Mouse (Mus musculus) granulocyte monocyte progenitor cell, adult 5-6 weeks (primary cell): ENCODE measurements around the gene Mag. TPM values are rescaled to one million over a fixed set of nuclear protein-coding genes. Genes with fewer than 3 reads are reported as not detected.
"Not testable (repeated sequence)": the region's sequence is repeated elsewhere in the genome, so short reads cannot be mapped to it uniquely, and the experiment has no call there.

Experiments used
- ATAC-seq: replicated peaks from 2 replicates; pipeline ENCODE4 v1.8.0; 2016; ENCODE audit warnings: mild to moderate bottlenecking, moderate TSS enrichment, inconsistent platforms; ENCODE audit not compliant: poor library complexity, severe bottlenecking
- total RNA-seq, 2 experiments: library from RNA; stranded (forward) in 1 of 2; stranded (reverse) in 1 of 2; fragments of 200-712, 200-1000 nt in 1 of 2; fragments of >200 nt in 1 of 2; fragmentation: Nextera tagmentation in 1 of 2; gene quantifications; 2 replicates each; pipeline ENCODE4 v1.2.3; 2014 to 2017

Mag gene
- total RNA-seq (2014; fragmentation: Nextera tagmentation), result 0.81 TPM in 1 of 2 replicates, not detected in the other
- 0.46 TPM in 1 of 2 replicates, not detected in the other for total RNA-seq (2017)

DNA sequence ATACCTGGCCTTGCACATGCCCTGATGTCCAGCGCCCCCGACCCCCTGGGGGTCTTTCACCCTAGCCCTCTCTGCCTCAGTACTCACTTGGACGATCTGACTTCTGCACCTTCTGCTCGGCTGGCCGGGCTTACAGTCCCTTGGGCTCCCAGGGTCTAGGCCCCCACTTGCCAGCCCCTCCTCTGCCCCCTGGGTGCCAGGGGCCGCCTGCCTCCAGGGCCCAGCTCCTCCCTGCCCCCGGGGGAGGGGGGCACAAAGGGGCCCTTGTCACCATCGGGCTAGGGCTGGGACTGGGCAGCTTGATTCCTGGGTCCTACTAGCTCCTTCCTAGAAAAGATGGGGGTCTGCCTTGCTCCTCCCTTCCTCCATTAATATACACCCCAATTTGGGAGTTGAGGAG is at the start of gene Mag:
TSS of gene Mag (minus strand) at position 142 of the 400 bp plus-strand sequence.
- no peak for ATAC-seq

DNA sequence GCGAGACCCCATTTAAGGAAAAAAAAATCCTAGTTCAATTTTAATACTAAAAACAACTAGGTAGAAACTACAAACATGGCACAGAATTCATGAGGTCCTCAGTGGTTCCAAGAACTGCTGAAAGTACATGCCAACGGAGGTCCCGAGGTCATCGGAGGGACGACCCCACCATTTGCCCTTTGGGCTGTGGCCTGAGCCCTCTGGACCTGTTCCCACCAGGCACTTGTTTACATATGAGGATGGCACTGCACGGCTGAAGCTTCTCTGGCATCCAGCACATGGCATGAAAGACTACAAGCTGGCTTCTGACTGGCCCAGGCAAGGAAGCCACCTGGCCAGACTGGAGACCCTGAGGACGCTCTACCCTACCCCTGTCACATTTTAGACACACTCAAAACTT is 49.7 kb upstream of the Mag start:
- ATAC-seq, result no peak

DNA sequence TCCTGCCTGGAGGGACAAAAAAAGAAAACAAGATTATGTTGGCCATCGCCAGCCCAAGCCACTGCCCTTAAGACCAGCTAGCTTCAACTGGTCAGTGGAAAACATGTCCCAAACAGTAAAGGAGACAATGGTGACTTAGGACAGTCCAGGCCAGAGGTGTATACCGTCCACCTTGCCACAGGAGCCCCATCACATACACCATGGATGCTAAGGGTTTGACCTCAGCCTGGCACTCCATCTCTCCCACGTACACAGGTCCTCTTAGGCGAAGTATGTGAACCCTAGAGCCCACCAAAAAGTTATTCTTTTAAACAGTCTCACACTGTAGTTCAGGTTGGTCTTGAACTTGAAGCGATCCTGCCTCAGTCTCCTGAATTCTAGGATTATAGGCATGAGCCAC is 48.2 kb upstream of the Mag start:
- ATAC-seq, result no peak

GRCm38 (mm10) chr7:30959786-30960349 is 45.2 kb upstream of the Mag start:
- no peak for ATAC-seq

- ATAC-seq, result no peak
These were observed 44.3 kb upstream of the Mag start for GRCm38 (mm10) chr7:30958866-30959487.

DNA sequence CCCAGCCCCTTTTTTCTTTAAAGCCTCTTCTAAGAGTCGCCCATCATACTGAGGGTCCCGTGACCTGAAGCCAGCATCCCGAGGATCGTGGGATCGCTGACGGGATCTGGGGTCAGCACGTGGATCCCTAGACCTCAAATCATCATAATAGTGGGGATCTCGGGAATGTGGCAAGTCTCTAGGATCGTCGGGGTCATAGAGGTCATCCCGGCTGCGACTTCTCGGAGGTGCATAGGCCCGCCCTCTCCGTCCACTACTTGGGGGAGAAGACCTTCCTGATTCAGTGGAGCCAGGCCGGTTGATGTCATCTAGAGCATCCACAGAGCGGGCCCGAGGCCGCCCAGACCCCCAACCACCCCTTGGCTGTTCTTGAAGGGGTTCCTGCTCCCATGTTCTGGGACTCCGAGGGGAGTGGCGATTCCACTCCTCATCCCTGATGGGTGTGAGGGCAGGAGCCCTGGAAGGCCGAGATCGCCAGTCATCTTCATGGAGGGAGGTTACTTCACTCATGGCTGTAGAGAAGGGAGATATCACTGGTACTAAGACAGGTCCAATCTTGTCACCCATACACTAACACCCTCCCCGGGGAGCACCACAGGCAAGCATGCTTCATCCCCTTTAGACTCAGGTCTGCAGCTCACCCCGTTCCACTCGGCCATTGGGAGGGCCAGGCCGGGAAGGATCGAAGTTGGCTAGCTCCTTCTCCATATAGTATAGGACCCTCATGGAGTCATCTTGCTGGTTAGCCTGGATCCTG is 43.6 kb upstream of the Mag start:
- no peak for ATAC-seq

DNA sequence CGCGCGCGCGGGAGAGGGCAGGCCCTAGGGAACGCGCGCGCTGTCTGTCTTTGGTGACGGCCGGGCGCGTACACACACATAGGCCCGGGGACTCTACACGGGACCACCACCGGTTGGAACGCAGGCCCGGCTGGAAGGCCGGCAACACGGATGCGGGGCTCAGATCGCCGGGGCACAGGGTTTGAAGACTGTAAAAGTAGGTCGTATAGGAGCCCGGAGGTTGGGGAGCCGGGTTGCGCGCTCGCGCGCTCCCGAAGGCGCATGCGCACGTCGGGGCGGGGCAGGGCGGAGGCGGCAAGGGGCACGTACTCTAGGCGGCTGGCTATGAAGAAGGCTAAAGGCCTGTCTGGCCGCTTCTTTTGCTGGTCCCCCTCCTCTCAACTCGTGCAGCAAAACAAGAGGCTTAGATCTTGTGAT is 42.7 kb upstream of the Mag start:
- peak; percentile 34 for ATAC-seq

- peak; percentile 24 for ATAC-seq
These were observed 42.2 kb upstream of the Mag start, which contains the start of gene Usf2 for GRCm38 (mm10) chr7:30956756-30957366. TSS of gene Usf2 (minus strand) at chr7:30956803.

- no peak for ATAC-seq
These were observed 41.7 kb upstream of the Mag start for GRCm38 (mm10) chr7:30956357-30956751.

GRCm38 (mm10) chr7:30955584-30956356 is 41.1 kb upstream of the Mag start:
- ATAC-seq, result peak; percentile 44

- no peak for ATAC-seq
These were observed 40.4 kb upstream of the Mag start for GRCm38 (mm10) chr7:30954971-30955520.

DNA sequence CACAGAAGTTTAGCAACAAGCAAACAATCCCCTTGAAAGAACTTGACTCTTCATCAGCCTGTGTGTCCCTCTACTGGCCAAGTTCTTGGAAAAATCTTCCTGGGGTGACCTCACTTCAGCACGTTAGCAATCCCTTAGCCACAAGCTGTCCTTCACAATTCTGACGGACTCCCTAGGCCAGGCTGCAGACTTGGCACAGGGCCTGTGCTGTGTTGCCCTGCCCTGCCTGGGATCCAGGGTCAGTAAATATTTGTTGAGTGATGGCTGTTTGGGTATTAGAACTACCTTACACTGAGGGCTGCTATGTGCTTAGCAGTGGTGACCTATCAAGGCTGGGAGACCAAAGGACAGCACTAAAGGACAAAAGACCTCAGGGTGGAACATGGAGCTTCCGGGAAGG is 39.4 kb upstream of the Mag start:
- ATAC-seq, result 0 out of 2 replicates have a peak, but pooled peaks have one; percentile 4

DNA sequence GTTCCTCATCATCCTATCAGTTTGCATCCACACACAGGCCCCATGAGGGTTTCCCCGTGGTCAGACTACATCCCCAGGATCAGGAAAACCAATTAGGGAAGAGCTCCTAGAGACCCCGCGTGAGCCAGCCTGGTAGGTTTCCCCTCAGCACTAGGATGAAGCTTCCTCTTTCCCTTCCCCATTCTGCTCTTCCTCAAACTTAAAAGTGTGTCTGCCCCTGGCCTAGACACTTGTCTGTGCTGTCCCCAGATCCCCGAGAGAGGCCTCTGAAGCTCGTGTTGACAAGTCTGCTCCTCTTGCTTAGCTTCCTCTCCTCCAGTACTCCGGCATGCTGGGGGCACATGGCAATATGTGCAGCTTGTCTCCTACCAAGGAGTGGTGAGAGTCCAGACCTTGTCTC is 38.8 kb upstream of the Mag start:
- ATAC-seq, result peak; percentile 64

- no peak for ATAC-seq
These were observed 38.0 kb upstream of the Mag start for GRCm38 (mm10) chr7:30952441-30953265.

- ATAC-seq, result not testable (repeated sequence)
These were observed 35.2 kb upstream of the Mag start for GRCm38 (mm10) chr7:30949902-30950301.

DNA sequence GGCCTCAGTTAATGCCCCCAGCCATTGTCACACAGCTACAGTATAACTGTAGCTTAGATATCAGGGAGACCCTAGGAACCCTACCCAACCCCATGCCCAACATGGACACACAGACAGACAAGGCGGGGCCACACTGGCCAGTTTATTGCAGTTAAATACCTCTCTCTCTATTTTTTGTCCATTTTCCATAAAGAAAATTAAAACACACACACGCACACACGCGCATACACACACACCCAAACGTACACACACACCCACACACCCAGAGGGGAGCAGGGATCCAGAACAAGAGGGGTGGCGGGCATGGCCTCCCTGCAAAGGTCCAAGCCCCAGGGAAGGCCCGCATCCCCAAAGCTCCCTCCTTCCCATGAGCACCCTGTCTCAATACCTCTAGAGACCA is 31.2 kb upstream of the Mag start:
- no peak for ATAC-seq

DNA sequence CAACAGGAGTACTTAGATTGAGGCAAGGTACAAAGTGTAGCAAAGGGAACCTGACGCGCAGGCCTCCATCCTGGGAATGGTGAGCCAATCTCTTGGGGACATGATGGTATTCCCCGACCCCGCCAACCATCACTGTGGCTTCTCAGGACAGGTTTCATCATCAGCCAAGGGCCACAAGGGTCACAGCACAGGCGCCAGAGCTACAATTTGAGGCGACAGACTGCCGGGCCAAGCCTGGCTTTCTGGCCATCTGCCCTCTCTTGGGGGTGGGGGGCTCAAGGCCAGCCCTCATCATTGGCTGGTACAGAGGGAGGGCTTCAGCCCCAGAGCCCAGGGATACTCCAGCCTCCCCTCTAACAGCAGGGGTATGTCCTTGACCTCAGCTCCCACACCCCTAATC is 30.8 kb upstream of the Mag start:
- not testable (repeated sequence) for ATAC-seq

- not testable (repeated sequence) for ATAC-seq
These were observed 30.0 kb upstream of the Mag start for GRCm38 (mm10) chr7:30944706-30945105.
